Mouse (Mus musculus) cerebellum, postnatal 4 days (tissue): ENCODE results near the gene Mrgpre.
A peak's percentile ranks its signal among the peaks of the same experiment; 100 is the strongest.

Experiments used
- DNase-seq, 2 experiments: peaks; one replicate each; pipeline ENCODE4 v3.0.0; 2022; ENCODE audit warnings: low spot score in 2 of 2, mixed read lengths in 1 of 2

Mrgpre gene

GRCm38 (mm10) chr7:143777375-143777774 is 6.9 kb downstream of the Mrgpre start:
- no peak for DNase-seq

GRCm38 (mm10) chr7:143776137-143776536 is 8.2 kb downstream of the Mrgpre start:
- DNase-seq: no peak

GRCm38 (mm10) chr7:143769461-143769860 is 14.8 kb downstream of the Mrgpre start:
- no peak for DNase-seq

GRCm38 (mm10) chr7:143768267-143768666 is 16.0 kb downstream of the Mrgpre start:
- no peak for DNase-seq

- no peak for DNase-seq
These were observed 17.4 kb downstream of the Mrgpre start, which contains the start of gene Mrgprg for GRCm38 (mm10) chr7:143766893-143767292. Mrgprg (minus strand) TSS chr7:143766993.

- DNase-seq: no peak
These were observed 19.3 kb downstream of the Mrgpre start for GRCm38 (mm10) chr7:143764876-143765530.

GRCm38 (mm10) chr7:143763794-143764193 is 20.5 kb downstream of the Mrgpre start:
- no peak for DNase-seq

- no peak for DNase-seq
These were observed 25.3 kb downstream of the Mrgpre start for GRCm38 (mm10) chr7:143758956-143759355.

GRCm38 (mm10) chr7:143757696-143758095 is 26.6 kb downstream of the Mrgpre start:
- DNase-seq: no peak

- DNase-seq: peak in 1 of 2 experiments; percentile 58
These were observed 27.3 kb downstream of the Mrgpre start for GRCm38 (mm10) chr7:143757027-143757390.

- no peak for DNase-seq
These were observed 27.9 kb downstream of the Mrgpre start, which contains the start of gene Osbpl5 for GRCm38 (mm10) chr7:143756125-143757026. Osbpl5 (minus strand) TSS chr7:143756985.

- no peak for DNase-seq
These were observed 28.8 kb downstream of the Mrgpre start for GRCm38 (mm10) chr7:143755357-143756124.

GRCm38 (mm10) chr7:143753990-143754715 is 30.1 kb downstream of the Mrgpre start:
- DNase-seq: peak in 1 of 2 experiments; percentile 61

GRCm38 (mm10) chr7:143752606-143753005 is 31.7 kb downstream of the Mrgpre start:
- no peak for DNase-seq

GRCm38 (mm10) chr7:143752056-143752455 is 32.2 kb downstream of the Mrgpre start:
- no peak for DNase-seq

- DNase-seq: no peak
These were observed 32.9 kb downstream of the Mrgpre start for GRCm38 (mm10) chr7:143751380-143751779.

GRCm38 (mm10) chr7:143749045-143749444 is 35.3 kb downstream of the Mrgpre start:
- DNase-seq: no peak

- DNase-seq: peak; percentile 91 to 95
These were observed 36.0 kb downstream of the Mrgpre start for GRCm38 (mm10) chr7:143748041-143748868.

- no peak for DNase-seq
These were observed 43.6 kb downstream of the Mrgpre start for GRCm38 (mm10) chr7:143740653-143741052.
